Mouse (Mus musculus) forebrain, embryonic 11.5 days (tissue): ENCODE measurements at regions not wholly inside any gene's neighbourhood (a gene's known extent, or its start where the extent isn't known, plus 50 kb on each side); places are given as distances from the start of the nearest gene placed in this dataset.

Source experiments
- ATAC-seq: fragments of 200-750 bp; cut with Nextera tagmentation; replicated peaks from 2 replicates; pipeline ENCODE4 v1.8.0; 2017; ENCODE audit warnings: moderate TSS enrichment; ENCODE audit not compliant: low FRiP score
- DNase-seq: peaks from one replicate; pipeline ENCODE4 v3.0.0-alpha.2; 2017; ENCODE audit warnings: low spot score
- H3K27ac ChIP-seq: fragments of 300-500 bp; sonication (generic); 2 replicates; pipeline ENCODE4 v1.5.1; 2014; ENCODE audit warnings: low read depth, low read length
- H3K27me3 ChIP-seq: fragments of 300-500 bp; sonication (generic); 2 replicates; pipeline ENCODE4 v1.6.1; 2014; ENCODE audit warnings: mild to moderate bottlenecking, low read length, mixed read lengths; ENCODE audit not compliant: control insufficient read depth, insufficient read depth
- H3K36me3 ChIP-seq: fragments of 300-500 bp; sonication (generic); 2 replicates; pipeline ENCODE4 v1.6.1; 2014; ENCODE audit warnings: mild to moderate bottlenecking, low read length, moderate library complexity, mixed read lengths; ENCODE audit not compliant: control insufficient read depth, insufficient read depth
- H3K4me1 ChIP-seq: fragments of 300-500 bp; sonication (generic); replicated peaks from 2 replicates; pipeline ENCODE4 v1.6.1; 2014; ENCODE audit warnings: low read length, mixed read lengths; ENCODE audit not compliant: control insufficient read depth, insufficient read depth
- H3K4me2 ChIP-seq: fragments of 300-500 bp; sonication (generic); 2 replicates; pipeline ENCODE4 v1.6.1; 2014; ENCODE audit warnings: low read depth, mild to moderate bottlenecking, low read length, moderate library complexity, mixed read lengths; ENCODE audit not compliant: severe bottlenecking
- H3K4me3 ChIP-seq: fragments of 300-500 bp; sonication (generic); 2 replicates; pipeline ENCODE4 v1.5.1; 2014; ENCODE audit warnings: low read depth, low read length
- H3K9ac ChIP-seq: fragments of 300-500 bp; sonication (generic); 2 replicates; pipeline ENCODE4 v1.6.1; 2014; ENCODE audit warnings: low read length
- H3K9me3 ChIP-seq: fragments of 300-500 bp; sonication (generic); 2 replicates; pipeline ENCODE4 v1.6.1; 2016; ENCODE audit warnings: low read length, mixed read lengths; ENCODE audit not compliant: control insufficient read depth
- WGBS: fragments of 180-500 bp; shearing (Covaris S2); extraction: QIAGEN DNeasy Blood & Tissue Kit; methylation state at CpG from one replicate; pipeline ENCODE4 v1.1.7; 2014; 5-methylcytosine and 5-hydroxymethylcytosine counted together

- Histone ChIP-seq H3K4me2 (no peak overlapping the region), H3K27me3 (peaks cover 3% of the 10 kb centered on the region; the same call in 1 of the 2 replicates), H3K4me3 (no peak overlapping the region), H3K36me3 (no peaks in the 10 kb centered on the region), H3K4me1 (0 out of 2 replicates have a peak, but pooled peaks cover 1% of the 10 kb centered on the region), H3K27ac (no peak overlapping the region), H3K9me3 (no peaks in the 10 kb centered on the region), H3K9ac (no peak overlapping the region)
- DNase-seq (no peak), ATAC-seq (no peak)
- 95% methylated on average over 7 of the region's 7 CpGs for WGBS
Measured at GRCm38 (mm10) chr10:19184886-19185285, 169.4 kb upstream of the Tnfaip3 start.

GRCm38 (mm10) chr10:19177895-19178294, 162.4 kb upstream of the Tnfaip3 start:
- H3K4me3 ChIP-seq, result no peak overlapping the region
- H3K9me3 ChIP-seq, result no peaks in the 10 kb centered on the region
- no peak for DNase-seq
- ATAC-seq, result no peak
- no peak overlapping the region for H3K4me2 ChIP-seq
- no peaks in the 10 kb centered on the region for H3K4me1 ChIP-seq
- WGBS, result 93% methylated on average over 5 of the region's 5 CpGs
- H3K9ac ChIP-seq, result no peak overlapping the region
- no peak overlapping the region for H3K27ac ChIP-seq
- H3K36me3 ChIP-seq, result no peaks in the 10 kb centered on the region
- H3K27me3 ChIP-seq, result no peaks in the 10 kb centered on the region

DNA sequence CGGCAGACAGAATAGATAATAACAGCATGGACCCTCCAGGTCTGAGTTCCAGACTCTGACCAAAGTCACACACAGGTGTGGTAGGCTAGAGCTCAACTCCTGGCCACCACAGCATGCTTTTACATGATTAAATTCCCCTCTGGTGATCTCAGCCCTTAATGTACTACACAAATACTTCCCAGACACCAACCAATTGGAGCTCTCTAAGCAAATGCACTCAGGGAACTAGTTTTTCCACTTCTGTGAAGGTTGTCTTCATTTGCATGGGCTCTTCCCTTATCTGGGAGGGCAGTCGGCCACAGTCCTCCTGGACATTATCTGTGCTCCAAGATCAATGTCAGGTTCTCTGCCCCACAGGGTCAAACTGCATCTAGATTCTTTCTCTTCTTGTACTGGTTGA, 162.0 kb upstream of the Tnfaip3 start:
- Histone ChIP-seq H3K4me3 (no peak overlapping the region), H3K27me3 (no peaks in the 10 kb centered on the region), H3K36me3 (no peaks in the 10 kb centered on the region), H3K27ac (no peak overlapping the region), H3K9me3 (no peaks in the 10 kb centered on the region), H3K4me2 (no peak overlapping the region), H3K9ac (no peak overlapping the region), H3K4me1 (no peaks in the 10 kb centered on the region)
- no peak for ATAC-seq
- DNase-seq, result no peak
- WGBS, result 83% methylated on average over 2 of the region's 2 CpGs

- 82% methylated on average over 3 of the region's 3 CpGs for WGBS
- Histone ChIP-seq H3K9me3 (no peaks in the 10 kb centered on the region), H3K36me3 (no peaks in the 10 kb centered on the region), H3K4me3 (no peak overlapping the region), H3K27me3 (no peaks in the 10 kb centered on the region), H3K4me2 (no peak overlapping the region), H3K9ac (no peak overlapping the region), H3K4me1 (no peaks in the 10 kb centered on the region), H3K27ac (no peak overlapping the region)
- DNase-seq, result no peak
- no peak for ATAC-seq
Measured at GRCm38 (mm10) chr10:19176249-19176648, 160.8 kb upstream of the Tnfaip3 start.

- DNase-seq, result no peak
- no peak overlapping the region for H3K27ac ChIP-seq
- no peaks in the 10 kb centered on the region for H3K27me3 ChIP-seq
- 74% methylated on average over 3 of the region's 3 CpGs for WGBS
- H3K4me2 ChIP-seq, result no peak overlapping the region
- no peak for ATAC-seq
- H3K9ac ChIP-seq, result no peak overlapping the region
- H3K36me3 ChIP-seq, result no peaks in the 10 kb centered on the region
- no peak overlapping the region for H3K4me3 ChIP-seq
- H3K4me1 ChIP-seq, result peaks cover 5% of the 10 kb centered on the region; the same call in 1 of the 2 replicates
- H3K9me3 ChIP-seq, result no peaks in the 10 kb centered on the region
Measured at GRCm38 (mm10) chr10:19171834-19172233, 156.4 kb upstream of the Tnfaip3 start.

- no peak for DNase-seq
- 71% methylated on average over 4 of the region's 4 CpGs for WGBS
Measured at GRCm38 (mm10) chr10:19170596-19170995, 155.1 kb upstream of the Tnfaip3 start.

DNA sequence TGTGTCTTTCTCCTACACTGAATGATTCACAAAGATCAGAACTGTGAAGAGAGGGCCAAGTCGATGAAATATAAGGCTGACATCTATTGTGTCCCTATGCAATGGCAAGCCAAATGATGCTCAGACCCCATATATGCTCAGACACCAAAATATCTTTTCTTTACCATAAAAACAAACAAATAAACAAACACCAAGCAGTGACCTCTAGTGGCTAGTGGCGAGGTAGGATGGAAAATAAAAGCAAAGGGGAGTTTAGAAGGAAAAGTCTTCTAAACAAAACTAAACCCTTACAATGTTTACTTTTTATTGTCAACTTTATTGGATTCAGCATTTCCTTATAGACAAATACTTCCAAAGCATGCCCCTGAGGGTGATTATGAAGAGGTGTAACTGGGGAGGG, 153.8 kb upstream of the Tnfaip3 start:
- DNase-seq (no peak), ATAC-seq (no peak)
- H3K4me3 ChIP-seq, result no peak overlapping the region
- no peaks in the 10 kb centered on the region for H3K27me3 ChIP-seq
- no peak overlapping the region for H3K27ac ChIP-seq
- no peak overlapping the region for H3K9ac ChIP-seq
- H3K4me2 ChIP-seq, result no peak overlapping the region
- no peaks in the 10 kb centered on the region for H3K9me3 ChIP-seq
- H3K36me3 ChIP-seq, result no peaks in the 10 kb centered on the region
- H3K4me1 ChIP-seq, result peaks cover 5% of the 10 kb centered on the region; the same call in 1 of the 2 replicates
- 82% methylated on average over 2 of the region's 2 CpGs for WGBS

More at GRCm38 (mm10) chr10:19170596-19170995, 155.1 kb upstream of the Tnfaip3 start:
- Histone ChIP-seq H3K36me3 (no peaks in the 10 kb centered on the region), H3K4me3 (no peak overlapping the region), H3K9ac (no peak overlapping the region), H3K4me1 (peaks cover 5% of the 10 kb centered on the region; the same call in 1 of the 2 replicates), H3K4me2 (no peak overlapping the region), H3K9me3 (no peaks in the 10 kb centered on the region), H3K27ac (no peak overlapping the region), H3K27me3 (no peaks in the 10 kb centered on the region)
- no peak for ATAC-seq

- Histone ChIP-seq H3K4me1 (peaks cover 5% of the 10 kb centered on the region; the same call in 1 of the 2 replicates), H3K27ac (no peak overlapping the region), H3K27me3 (no peaks in the 10 kb centered on the region), H3K4me3 (no peak overlapping the region), H3K9ac (no peak overlapping the region), H3K36me3 (no peaks in the 10 kb centered on the region), H3K4me2 (no peak overlapping the region), H3K9me3 (no peaks in the 10 kb centered on the region)
- ATAC-seq (no peak), DNase-seq (no peak)
- 87% methylated on average over 5 of the region's 5 CpGs for WGBS
Measured at GRCm38 (mm10) chr10:19168362-19168761, 152.9 kb upstream of the Tnfaip3 start.

DNA sequence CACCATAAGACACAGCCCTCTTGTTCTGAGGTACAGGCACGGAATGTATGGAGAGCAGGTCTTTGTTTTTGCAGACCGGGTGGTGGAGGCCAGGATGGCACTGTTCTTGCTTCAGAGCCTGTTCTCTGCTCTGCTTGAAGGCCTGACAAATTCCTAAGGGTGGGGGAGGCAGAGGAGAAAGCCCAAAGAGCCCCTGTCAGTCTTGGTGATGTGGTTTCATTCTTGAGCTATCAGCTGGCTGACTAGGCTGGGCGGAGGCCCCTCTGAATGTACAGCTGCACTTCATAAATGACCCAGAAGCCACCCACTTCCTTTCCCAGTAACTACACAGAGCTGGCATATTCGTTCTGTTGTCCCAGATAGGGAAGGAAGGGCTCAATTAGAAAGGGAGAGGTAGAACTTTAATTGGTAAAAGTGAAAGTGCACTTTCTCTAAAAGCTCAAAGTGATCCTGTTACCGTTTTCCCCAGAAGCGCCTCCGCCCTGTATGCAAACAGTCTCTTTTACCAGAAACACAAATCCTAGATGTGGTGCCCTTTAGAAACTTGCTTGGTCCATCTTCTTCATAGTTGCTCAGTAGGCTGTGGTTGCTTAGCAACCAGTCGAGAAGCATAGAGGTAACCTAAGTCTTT, 152.3 kb upstream of the Tnfaip3 start:
- Histone ChIP-seq H3K27ac (no peak overlapping the region), H3K4me3 (no peak overlapping the region), H3K9ac (no peak overlapping the region), H3K4me1 (peaks cover 5% of the 10 kb centered on the region; the same call in 1 of the 2 replicates), H3K36me3 (no peaks in the 10 kb centered on the region), H3K9me3 (no peaks in the 10 kb centered on the region), H3K27me3 (no peaks in the 10 kb centered on the region), H3K4me2 (no peak overlapping the region)
- ATAC-seq (0 out of 2 replicates have a peak, but pooled peaks have one; percentile 12), DNase-seq (no peak)
- 44% methylated on average over 8 of the region's 8 CpGs for WGBS
